ENCODE assay signal across 20 mouse cellular contexts in the genomic region with DNA sequence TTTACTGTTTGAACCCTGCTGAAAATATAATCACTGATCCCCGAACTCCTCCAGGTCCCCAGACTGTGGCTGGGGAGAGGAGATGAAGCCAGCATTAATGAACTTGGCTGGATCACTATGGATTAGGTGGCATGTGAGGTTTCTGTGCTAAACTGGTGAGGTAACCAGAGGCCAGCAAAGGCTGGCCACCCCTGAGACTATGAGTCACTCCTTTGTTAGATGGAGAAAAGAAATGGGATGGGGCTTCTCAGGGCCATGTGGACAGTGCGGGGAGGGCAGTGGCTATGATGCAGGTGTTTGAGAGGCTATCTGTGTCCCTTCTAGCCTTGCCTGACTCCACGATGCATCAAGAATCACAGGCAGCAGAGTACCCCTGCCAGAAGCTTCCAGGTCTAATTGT. TPM values are rescaled to one million over a fixed set of nuclear protein-coding genes. Genes with fewer than 3 reads are reported as not detected.
"Had no signal": no experiment of that assay in that cellular context is flagged by ENCODE, and none has a peak within 500 bp of the region (broad histone marks: within the 10 kb centered on the region; RNA-seq: fewer than 3 reads in every experiment).

No protein-coding gene starts in this region.

- H3K27me3 ChIP-seq: neural tube, embryonic 13.5 days had no signal

- H3K4me2 ChIP-seq: limb, embryonic 12.5 days; limb, embryonic 15.5 days; liver, embryonic 11.5 days; lung, embryonic 14.5 days; neural tube, embryonic 13.5 days; stomach, embryonic 15.5 days had no signal

- H3K27ac ChIP-seq: kidney, postnatal 0 days; limb, embryonic 12.5 days; limb, embryonic 15.5 days; liver, embryonic 14.5 days; macrophage; neural tube, embryonic 13.5 days; stomach, embryonic 15.5 days had no signal

- H3K36me3 ChIP-seq: limb, embryonic 12.5 days; limb, embryonic 15.5 days; neural tube, embryonic 13.5 days; stomach, embryonic 15.5 days had no signal

- DNase-seq: kidney, postnatal 25 days; left cerebral cortex, postnatal 4 days; liver, postnatal 0 days; lung, embryonic 14.5 days; midbrain, embryonic 14.5 days; retina, postnatal 1 day; right cerebral cortex, postnatal 25 days; spleen, adult 18-20 months; thymus, adult 18-20 months; thymus, postnatal 36 days had no signal

- H3K9me3 ChIP-seq: limb, embryonic 12.5 days; limb, embryonic 15.5 days; neural tube, embryonic 13.5 days; stomach, embryonic 15.5 days had no signal

- H3K9ac ChIP-seq: limb, embryonic 12.5 days; limb, embryonic 15.5 days; liver, embryonic 14.5 days; liver, postnatal 0 days; lung, embryonic 14.5 days; neural tube, embryonic 13.5 days; stomach, embryonic 15.5 days had no signal

- H3K4me3 ChIP-seq: limb, embryonic 12.5 days; limb, embryonic 15.5 days; myocyte; neural tube, embryonic 13.5 days; stomach, embryonic 15.5 days had no signal

- ATAC-seq: liver, postnatal 0 days; lung, postnatal 0 days had no signal

RNA-seq across cellular contexts. Expression of a gene that starts 6.8 kb away (rescaled TPM):
- polyA plus RNA-seq: liver, postnatal 0 days; macrophage; myocyte had no signal
